Mouse (Mus musculus) kidney, postnatal 0 days (tissue): ENCODE data around the gene Adcy5. TPM values are rescaled to one million over a fixed set of nuclear protein-coding genes. Genes with fewer than 3 reads are reported as not detected.

Experiments
- ATAC-seq: fragments of 200-750 bp; cut with Nextera tagmentation; replicated peaks from 2 replicates; pipeline ENCODE4 v1.8.0; 2017; ENCODE audit warnings: low read depth, moderate number of reproducible peaks, moderate TSS enrichment, moderate library complexity; ENCODE audit not compliant: low FRiP score
- DNase-seq: peaks from one replicate; pipeline ENCODE4 v3.0.0-alpha.2; 2016; ENCODE audit warnings: low spot score
- H3K27ac ChIP-seq: fragments of 300-500 bp; sonication (generic); 2 replicates; pipeline ENCODE4 v1.5.1; 2014; ENCODE audit warnings: mild to moderate bottlenecking
- H3K27me3 ChIP-seq: fragments of 300-500 bp; sonication (generic); 2 replicates; pipeline ENCODE4 v1.6.1; 2014; ENCODE audit warnings: low read length, mixed read lengths; ENCODE audit not compliant: insufficient read depth
- H3K36me3 ChIP-seq: fragments of 300-500 bp; sonication (generic); 2 replicates; pipeline ENCODE4 v1.6.1; 2014; ENCODE audit warnings: low read length, mixed read lengths; ENCODE audit not compliant: insufficient read depth
- H3K4me1 ChIP-seq: fragments of 300-500 bp; sonication (generic); replicated peaks from 2 replicates; pipeline ENCODE4 v1.6.1; 2014; ENCODE audit warnings: antibody characterized with exemption, low read length, mixed read lengths; ENCODE audit not compliant: insufficient read depth
- H3K4me2 ChIP-seq: fragments of 300-500 bp; sonication (generic); 2 replicates; pipeline ENCODE4 v1.6.1; 2014; ENCODE audit warnings: mild to moderate bottlenecking, low read length, moderate library complexity, mixed read lengths
- H3K4me3 ChIP-seq: fragments of 300-500 bp; sonication (generic); replicated peaks from 2 replicates; pipeline ENCODE4 v1.5.1; 2014; ENCODE audit warnings: low read depth, low read length
- H3K9ac ChIP-seq: fragments of 300-500 bp; sonication (generic); 2 replicates; pipeline ENCODE4 v1.6.1; 2014; ENCODE audit warnings: low read depth, low read length
- H3K9me3 ChIP-seq: fragments of 300-500 bp; sonication (generic); replicated peaks from 2 replicates; pipeline ENCODE4 v1.6.1; 2016; ENCODE audit warnings: low read length, inconsistent platforms, mixed read lengths
- CTCF ChIP-seq: IDR thresholded peaks from 2 replicates; pipeline ENCODE4 v1.5.1; 2016; ENCODE audit warnings: antibody characterized with exemption, low read depth, mild to moderate bottlenecking, moderate library complexity
- WGBS: fragments of 180-500 bp; shearing (Covaris S2); extraction: QIAGEN DNeasy Blood & Tissue Kit; methylation state at CpG from one replicate; pipeline ENCODE4 v1.1.7; 2014; 5-methylcytosine and 5-hydroxymethylcytosine counted together
- polyA plus RNA-seq: library from polyadenylated mRNA; unstranded; fragments of >200 nt; fragmentation: Nextera tagmentation; extraction: Ambion mirVana; gene quantifications from 2 replicates; pipeline ENCODE4 v1.2.1, GENCODE M21; 2015

Gene Adcy5
- polyA plus RNA-seq, 1 experiment from 2014 or later: 0.63 TPM

DNA sequence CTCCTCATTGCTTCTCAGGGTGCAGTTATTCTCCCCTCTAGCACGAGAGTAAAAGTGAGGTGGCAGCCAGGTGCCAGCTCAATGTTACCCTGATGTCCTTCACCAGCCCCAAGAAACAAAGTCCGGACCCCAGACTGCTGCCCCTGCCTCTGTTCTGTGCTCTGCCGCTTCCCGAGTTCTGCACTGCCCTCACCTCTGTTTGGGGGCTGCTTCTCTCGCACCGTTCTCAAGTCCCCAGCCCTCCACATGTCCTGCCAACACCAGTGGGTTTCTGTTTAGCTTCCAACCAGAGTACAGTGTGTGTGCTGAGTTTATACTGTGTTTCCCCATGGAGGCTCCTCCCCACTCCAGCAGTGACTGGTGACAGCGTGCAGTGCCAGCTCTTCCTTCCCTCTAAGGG is 150.5 kb downstream of the Adcy5 start:
- WGBS: 91% methylated on average over 7 of the region's 7 CpGs
- H3K4me3 ChIP-seq: no peak overlapping the region

DNA sequence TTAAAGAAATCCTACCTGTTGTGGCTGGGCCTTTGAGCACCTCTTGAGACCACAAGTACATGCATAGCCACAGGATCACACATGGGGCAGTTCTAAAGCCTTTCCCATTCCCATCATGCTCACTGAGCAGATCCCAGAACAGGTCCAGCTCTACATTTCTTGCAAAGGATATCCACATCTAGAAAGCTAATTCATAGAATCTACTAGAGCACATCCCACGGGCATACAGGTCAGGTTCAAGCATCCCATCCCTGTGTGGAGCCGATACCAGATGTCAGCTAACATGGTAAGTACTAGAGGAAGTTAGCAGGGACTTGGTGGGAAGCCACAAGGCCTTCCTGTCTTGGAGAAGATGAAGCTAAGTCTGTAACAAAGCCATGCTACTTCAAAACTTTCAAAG is 152.0 kb downstream of the Adcy5 start:
- DNase-seq (no peak), ATAC-seq (no peak)
- no peak for TF ChIP-seq CTCF
- Histone ChIP-seq H3K4me3 (no peak overlapping the region), H3K36me3 (0 out of 2 replicates have a peak, but pooled peaks cover 6% of the 10 kb centered on the region), H3K27ac (no peak overlapping the region), H3K9ac (no peak overlapping the region), H3K9me3 (no peaks in the 10 kb centered on the region), H3K4me1 (no peaks in the 10 kb centered on the region), H3K27me3 (no peaks in the 10 kb centered on the region), H3K4me2 (no peak overlapping the region)
- WGBS: 87% methylated on average over 2 of the region's 2 CpGs

More for the DNA sequence above, 150.5 kb downstream of the Adcy5 start:
- no peak overlapping the region for H3K27ac ChIP-seq
- H3K4me2 ChIP-seq: no peak overlapping the region
- no peaks in the 10 kb centered on the region for H3K9me3 ChIP-seq
- DNase-seq (no peak), ATAC-seq (no peak)
- H3K27me3 ChIP-seq: no peaks in the 10 kb centered on the region
- no peak overlapping the region for H3K9ac ChIP-seq
- no peak for TF ChIP-seq CTCF
- no peaks in the 10 kb centered on the region for H3K4me1 ChIP-seq
- 0 out of 2 replicates have a peak, but pooled peaks cover 6% of the 10 kb centered on the region for H3K36me3 ChIP-seq

DNA sequence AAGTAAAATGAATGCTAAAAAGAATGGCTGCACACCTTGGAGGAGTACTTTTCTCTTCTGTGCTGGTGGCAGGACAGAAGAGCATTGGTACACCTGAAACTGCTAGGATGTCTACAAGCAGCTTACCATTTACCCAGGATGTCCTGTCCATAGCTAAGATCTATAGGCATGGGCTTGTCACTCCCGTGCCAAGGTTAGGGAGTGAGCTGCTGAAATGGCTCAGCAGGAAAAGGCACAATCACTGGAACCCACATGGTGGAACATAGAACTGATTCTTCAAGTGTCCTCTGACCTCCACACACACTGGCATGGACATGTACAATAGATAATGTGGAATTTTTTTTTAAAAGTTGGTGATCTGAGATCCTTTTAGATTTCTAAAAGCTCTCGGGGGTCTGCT is 152.7 kb downstream of the Adcy5 start:
- H3K27ac ChIP-seq: no peak overlapping the region
- no peaks in the 10 kb centered on the region for H3K4me1 ChIP-seq
- no peaks in the 10 kb centered on the region for H3K27me3 ChIP-seq
- H3K36me3 ChIP-seq: 0 out of 2 replicates have a peak, but pooled peaks cover 6% of the 10 kb centered on the region
- WGBS: 87% methylated on average over 2 of the region's 2 CpGs
- no peak overlapping the region for H3K4me3 ChIP-seq
- ATAC-seq: no peak
- no peak overlapping the region for H3K9ac ChIP-seq
- H3K9me3 ChIP-seq: no peaks in the 10 kb centered on the region
- DNase-seq: no peak
- H3K4me2 ChIP-seq: no peak overlapping the region
- TF ChIP-seq CTCF: no peak

DNA sequence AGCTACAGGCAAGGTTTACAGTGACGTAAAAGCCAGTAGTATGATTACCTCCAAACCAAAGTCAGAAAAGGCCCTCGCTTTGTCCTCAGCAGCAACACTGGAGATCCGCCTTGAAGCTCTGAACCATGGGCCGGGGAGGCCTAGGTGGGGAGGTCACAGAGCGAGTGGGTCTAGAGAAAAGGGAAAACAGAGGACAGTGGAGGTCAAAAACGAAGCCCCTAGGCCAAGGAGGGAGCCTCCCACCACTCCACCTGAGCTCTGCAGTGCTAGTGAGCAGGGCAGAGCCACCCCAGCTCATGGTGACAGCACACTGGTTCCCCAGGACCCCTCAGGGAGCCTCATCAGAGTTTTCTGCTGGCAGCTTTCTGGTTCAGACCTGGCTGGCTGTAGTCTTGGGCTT is 153.3 kb downstream of the Adcy5 start:
- Histone ChIP-seq H3K4me3 (no peak overlapping the region), H3K4me1 (no peaks in the 10 kb centered on the region), H3K27me3 (no peaks in the 10 kb centered on the region), H3K4me2 (no peak overlapping the region), H3K9me3 (no peaks in the 10 kb centered on the region), H3K9ac (no peak overlapping the region), H3K27ac (no peak overlapping the region), H3K36me3 (0 out of 2 replicates have a peak, but pooled peaks cover 6% of the 10 kb centered on the region)
- ATAC-seq (no peak), DNase-seq (no peak)
- 86% methylated on average over 6 of the region's 6 CpGs for WGBS
- TF ChIP-seq CTCF: no peak

DNA sequence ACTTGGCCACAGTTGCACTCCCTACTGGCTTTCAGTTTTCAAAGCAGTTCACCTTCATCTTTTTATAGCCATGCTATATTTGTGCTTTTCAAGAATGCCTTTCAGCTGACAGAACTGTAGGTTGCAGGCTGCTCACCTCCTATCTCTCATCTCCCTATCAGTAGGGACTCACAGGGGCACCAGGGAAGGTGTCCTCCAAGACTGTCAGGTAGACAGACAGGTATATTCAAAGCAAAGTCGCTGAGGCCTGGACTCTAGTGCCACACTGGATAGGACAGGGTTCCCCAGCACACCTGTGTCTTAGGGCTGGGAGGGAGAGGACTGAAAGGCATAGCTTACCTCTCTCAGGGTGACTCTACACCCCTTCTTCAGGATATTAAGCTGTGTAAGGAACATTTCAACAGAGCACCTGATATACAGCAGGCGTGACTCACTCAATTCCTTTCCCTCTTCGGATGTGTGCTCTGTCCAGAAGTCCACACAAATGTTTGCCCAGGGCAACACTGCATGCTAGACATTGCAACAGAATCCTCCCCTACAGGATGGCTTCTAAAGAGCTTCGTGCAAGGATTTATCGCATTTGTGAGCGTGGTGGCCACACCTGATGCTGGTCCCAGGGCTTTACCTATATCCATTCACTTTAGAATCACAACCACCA is 153.9 kb downstream of the Adcy5 start:
- no peaks in the 10 kb centered on the region for H3K27me3 ChIP-seq
- no peak overlapping the region for H3K9ac ChIP-seq
- no peak for TF ChIP-seq CTCF
- H3K4me1 ChIP-seq: no peaks in the 10 kb centered on the region
- H3K27ac ChIP-seq: no peak overlapping the region
- no peak overlapping the region for H3K4me3 ChIP-seq
- no peaks in the 10 kb centered on the region for H3K9me3 ChIP-seq
- DNase-seq (no peak), ATAC-seq (no peak)
- no peak overlapping the region for H3K4me2 ChIP-seq
- 91% methylated on average over 6 of the region's 6 CpGs for WGBS
- 0 out of 2 replicates have a peak, but pooled peaks cover 5% of the 10 kb centered on the region for H3K36me3 ChIP-seq

DNA sequence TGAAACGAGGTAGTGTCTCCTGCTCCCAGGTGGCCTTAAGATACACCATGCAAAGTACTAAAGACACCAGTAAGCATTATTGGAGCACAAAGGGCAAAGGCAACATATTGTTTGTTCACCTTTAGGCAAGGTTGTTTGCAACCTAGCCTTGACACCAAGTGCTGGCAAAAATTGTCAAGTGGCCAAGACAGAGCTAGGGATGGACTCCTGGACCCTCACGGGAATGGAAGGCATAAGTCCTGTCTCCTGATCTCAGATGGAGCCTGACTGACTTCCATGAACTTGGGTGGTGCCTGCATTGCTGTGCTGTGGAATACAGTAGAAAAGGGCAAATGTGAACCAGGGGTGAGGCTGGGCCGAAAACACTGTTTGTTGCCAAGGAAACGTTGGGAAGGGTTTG is 155.0 kb downstream of the Adcy5 start:
- Histone ChIP-seq H3K27me3 (no peaks in the 10 kb centered on the region), H3K4me2 (no peak overlapping the region), H3K9ac (no peak overlapping the region), H3K36me3 (0 out of 2 replicates have a peak, but pooled peaks cover 6% of the 10 kb centered on the region), H3K4me3 (no peak overlapping the region), H3K9me3 (no peaks in the 10 kb centered on the region), H3K4me1 (no peaks in the 10 kb centered on the region), H3K27ac (no peak overlapping the region)
- no peak for DNase-seq
- no peak for TF ChIP-seq CTCF
- no peak for ATAC-seq
- 89% methylated on average over 4 of the region's 4 CpGs for WGBS
